Mouse (Mus musculus) stomach, embryonic 14.5 days (tissue): ENCODE measurements around the gene Dstyk. TPM values are rescaled to one million over a fixed set of nuclear protein-coding genes. Genes with fewer than 3 reads are reported as not detected.

Source experiments
- ATAC-seq: fragments of 200-750 bp; cut with Nextera tagmentation; 2 replicates; pipeline ENCODE4 v1.8.0; 2017; ENCODE audit warnings: low read depth, moderate TSS enrichment; ENCODE audit not compliant: insufficient number of reproducible peaks, insufficient read depth, low FRiP score
- H3K27ac ChIP-seq: fragments of 300-500 bp; sonication (generic); 2 replicates; pipeline ENCODE4 v1.5.1; 2014; ENCODE audit warnings: mild to moderate bottlenecking, low read length, moderate library complexity, mixed read lengths
- H3K27me3 ChIP-seq: fragments of 300-500 bp; sonication (generic); 2 replicates; pipeline ENCODE4 v1.6.1; 2014; ENCODE audit warnings: low read length, control low read depth, mixed read lengths; ENCODE audit not compliant: control insufficient read depth, insufficient read depth
- H3K36me3 ChIP-seq: fragments of 300-500 bp; sonication (generic); 2 replicates; pipeline ENCODE4 v1.6.1; 2014; ENCODE audit warnings: mild to moderate bottlenecking, control low read depth, low read length, moderate library complexity, mixed read lengths; ENCODE audit not compliant: control insufficient read depth, insufficient read depth
- H3K4me1 ChIP-seq: fragments of 300-500 bp; sonication (generic); 2 replicates; pipeline ENCODE4 v1.6.1; 2014; ENCODE audit warnings: low read length, control low read depth, mixed read lengths; ENCODE audit not compliant: control insufficient read depth, insufficient read depth
- H3K4me2 ChIP-seq: fragments of 300-500 bp; sonication (generic); replicated peaks from 2 replicates; pipeline ENCODE4 v1.6.1; 2014; ENCODE audit warnings: low read depth, low read length, control low read depth
- H3K4me3 ChIP-seq: fragments of 300-500 bp; sonication (generic); 2 replicates; pipeline ENCODE4 v1.5.1; 2014; ENCODE audit warnings: low read depth, low read length, control low read depth
- H3K9ac ChIP-seq: fragments of 300-500 bp; sonication (generic); replicated peaks from 2 replicates; pipeline ENCODE4 v1.6.1; 2014; ENCODE audit warnings: low read depth, mild to moderate bottlenecking, control low read depth, low read length, moderate library complexity, mixed read lengths
- H3K9me3 ChIP-seq: fragments of 300-500 bp; sonication (generic); 2 replicates; pipeline ENCODE4 v1.6.1; 2016; ENCODE audit warnings: low read depth, low read length, control low read depth; ENCODE audit not compliant: control insufficient read depth
- WGBS: fragments of 180-500 bp; shearing (Covaris S2); extraction: QIAGEN DNeasy Blood & Tissue Kit; methylation state at CpG from one replicate; pipeline ENCODE4 v1.1.7; 2014; 5-methylcytosine and 5-hydroxymethylcytosine counted together
- polyA plus RNA-seq: library from polyadenylated mRNA; unstranded; fragments of >200 nt; fragmentation: Nextera tagmentation; extraction: Ambion mirVana; gene quantifications from 2 replicates; pipeline ENCODE4 v1.2.1, GENCODE M21; 2014

Gene Dstyk
- polyA plus RNA-seq, 1 experiment from 2014 or later = 20.9 TPM

DNA sequence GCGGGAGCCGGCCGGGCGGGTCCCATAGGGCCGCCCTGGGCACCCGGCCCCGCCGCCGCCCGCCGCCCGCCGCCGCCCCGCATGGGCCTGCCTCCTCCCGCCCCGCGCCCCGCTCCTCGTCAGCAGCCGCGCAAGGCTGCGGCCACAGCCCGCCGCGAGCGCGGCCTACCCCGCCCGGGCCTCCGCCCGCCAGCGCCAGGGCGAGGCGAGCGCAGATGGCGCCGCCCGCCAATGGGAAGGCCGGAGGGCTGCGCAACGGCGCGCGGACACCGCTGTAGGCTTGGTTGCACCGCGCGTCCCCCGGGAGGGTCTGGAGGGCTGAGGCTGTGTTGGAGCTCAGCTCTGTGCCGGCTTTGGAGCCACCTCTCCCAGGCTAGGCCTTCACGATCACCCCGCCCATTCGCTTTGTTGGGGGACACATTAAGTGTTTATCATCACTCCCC, 25.8 kb upstream of the Dstyk start:
- Histone ChIP-seq H3K36me3 (no peaks in the 10 kb centered on the region), H3K4me2 (peak overlapping the region; percentile 89), H3K27ac (peak overlapping the region; percentile 75), H3K9ac (peak overlapping the region; percentile 81), H3K9me3 (no peaks in the 10 kb centered on the region), H3K4me3 (peak overlapping the region; percentile 63), H3K27me3 (no peaks in the 10 kb centered on the region), H3K4me1 (peaks cover 26% of the 10 kb centered on the region)
- under 1% methylated on average over 25 of the region's 54 CpGs for WGBS
- ATAC-seq = peak; percentile 95

DNA sequence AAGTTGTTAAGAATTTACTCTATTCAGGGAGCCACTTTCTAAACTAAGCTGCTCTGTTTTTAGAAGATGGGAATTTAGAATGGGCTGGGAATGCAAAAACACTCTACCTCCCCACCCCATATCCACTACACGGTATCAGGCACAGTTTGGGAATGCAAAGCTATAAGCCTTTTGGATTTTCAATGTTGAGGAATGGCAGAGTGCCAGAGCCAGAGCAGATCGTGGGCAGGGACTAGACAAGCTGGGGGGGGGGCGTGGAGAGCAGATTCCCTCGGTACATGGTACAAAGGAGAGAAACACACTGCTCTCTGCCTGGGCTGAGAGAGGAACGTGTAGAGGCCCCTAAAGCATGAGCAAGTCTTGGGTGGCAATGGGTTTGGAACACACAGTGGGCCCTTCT, 24.5 kb upstream of the Dstyk start:
- Histone ChIP-seq H3K9me3 (no peaks in the 10 kb centered on the region; the same call in 1 of the 2 replicates), H3K36me3 (no peaks in the 10 kb centered on the region), H3K4me1 (peaks cover 21% of the 10 kb centered on the region), H3K4me2 (no peak overlapping the region), H3K27ac (no peak overlapping the region), H3K27me3 (no peaks in the 10 kb centered on the region), H3K9ac (no peak overlapping the region), H3K4me3 (no peak overlapping the region)
- no peak for ATAC-seq
- WGBS = 59% methylated on average over 5 of the region's 5 CpGs

DNA sequence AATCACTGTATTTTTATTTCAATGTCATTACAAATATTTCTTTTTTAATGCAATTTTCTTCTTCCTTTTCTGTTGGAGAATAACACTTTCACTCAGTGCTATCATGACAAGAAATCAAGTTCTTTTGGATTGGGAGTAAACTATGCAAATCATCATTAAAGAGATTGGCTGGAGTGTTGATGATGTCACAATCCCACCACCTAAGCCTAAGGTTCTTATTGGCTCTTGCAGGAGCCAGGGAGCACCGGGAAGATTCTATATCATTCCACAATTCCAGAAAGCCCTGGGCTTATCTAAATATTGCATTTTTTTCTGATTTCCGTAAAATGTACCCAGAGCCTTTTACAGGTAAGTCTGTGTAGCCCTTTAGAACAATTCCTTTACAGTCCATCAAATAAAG, 20.6 kb upstream of the Dstyk start:
- H3K27ac ChIP-seq = no peak overlapping the region
- no peak for ATAC-seq
- H3K9ac ChIP-seq = no peak overlapping the region
- no peak overlapping the region for H3K4me3 ChIP-seq
- no peak overlapping the region for H3K4me2 ChIP-seq
- no peaks in the 10 kb centered on the region for H3K36me3 ChIP-seq
- H3K27me3 ChIP-seq = no peaks in the 10 kb centered on the region
- 54% methylated on average over 2 of the region's 2 CpGs for WGBS
- H3K4me1 ChIP-seq = no peaks in the 10 kb centered on the region
- no peaks in the 10 kb centered on the region; the same call in 1 of the 2 replicates for H3K9me3 ChIP-seq

DNA sequence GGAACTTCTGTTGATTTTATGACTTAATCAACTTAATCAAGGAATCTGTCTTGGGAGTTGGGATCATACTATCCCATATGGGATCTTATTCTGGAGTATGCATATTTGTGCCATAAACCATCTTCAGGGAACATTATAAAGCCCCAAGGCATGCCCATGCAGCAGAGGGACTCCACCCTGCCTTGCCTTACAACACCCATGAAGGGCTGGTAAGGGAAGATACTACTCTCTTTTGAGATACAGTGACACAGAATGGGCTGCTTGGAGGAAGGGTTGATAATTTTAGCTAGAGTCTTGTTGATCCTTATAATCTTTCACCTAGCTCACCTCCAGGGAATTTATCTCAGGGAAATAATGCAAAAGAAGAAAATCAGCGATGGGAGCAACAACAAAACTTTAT, 16.8 kb upstream of the Dstyk start:
- Histone ChIP-seq H3K27ac (no peak overlapping the region), H3K4me2 (no peak overlapping the region), H3K36me3 (no peaks in the 10 kb centered on the region), H3K4me3 (no peak overlapping the region), H3K9ac (no peak overlapping the region), H3K27me3 (no peaks in the 10 kb centered on the region), H3K9me3 (no peaks in the 10 kb centered on the region; the same call in 1 of the 2 replicates), H3K4me1 (no peaks in the 10 kb centered on the region)
- WGBS = 49% methylated on average over 1 of the region's 1 CpGs
- ATAC-seq = no peak

DNA sequence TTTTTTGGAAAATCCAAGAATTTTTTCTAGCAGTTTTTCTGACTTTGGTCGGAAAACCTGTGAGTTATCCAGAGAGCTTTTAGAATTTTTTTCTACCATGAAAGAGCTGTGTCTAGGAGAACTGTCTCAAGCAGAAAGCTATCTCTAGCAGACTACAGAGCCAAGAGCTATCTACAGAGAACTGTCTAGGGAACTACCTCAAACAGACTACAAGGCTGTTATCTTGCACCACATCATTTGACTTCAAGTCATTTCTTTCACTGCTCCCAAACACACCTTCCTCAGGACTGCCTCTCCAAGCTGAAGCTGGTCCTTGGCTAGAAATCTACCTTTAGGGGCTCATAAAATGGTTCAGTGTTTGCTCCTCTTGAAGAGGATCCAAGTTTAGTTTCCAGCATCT, 15.5 kb upstream of the Dstyk start:
- Histone ChIP-seq H3K36me3 (no peaks in the 10 kb centered on the region), H3K9ac (no peak overlapping the region), H3K4me2 (no peak overlapping the region), H3K27ac (no peak overlapping the region), H3K4me3 (no peak overlapping the region), H3K27me3 (no peaks in the 10 kb centered on the region), H3K9me3 (no peaks in the 10 kb centered on the region; the same call in 1 of the 2 replicates), H3K4me1 (no peaks in the 10 kb centered on the region)
- no peak for ATAC-seq
- 93% methylated on average over 1 of the region's 1 CpGs for WGBS

DNA sequence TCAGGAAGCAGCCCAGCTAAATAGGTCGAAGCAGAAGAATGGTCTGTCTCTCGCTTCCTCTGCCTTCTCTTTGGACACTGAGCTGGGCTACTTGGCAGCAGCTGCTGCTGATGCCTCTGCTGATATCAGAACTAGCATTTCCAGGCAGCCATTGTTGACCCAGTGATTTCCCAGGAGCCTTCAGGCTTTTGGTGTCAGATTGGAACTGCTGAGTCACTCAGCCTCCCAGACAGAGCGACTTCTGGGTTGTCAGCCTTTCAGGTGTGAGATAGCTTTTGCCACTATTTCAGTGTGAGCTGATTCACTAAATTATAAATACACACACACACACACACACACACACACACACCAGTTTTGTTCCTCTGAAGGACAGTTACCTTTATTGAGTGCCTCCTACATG, 6.7 kb upstream of the Dstyk start:
- Histone ChIP-seq H3K4me3 (no peak overlapping the region), H3K9me3 (no peaks in the 10 kb centered on the region), H3K9ac (no peak overlapping the region), H3K4me2 (no peak overlapping the region), H3K36me3 (no peaks in the 10 kb centered on the region), H3K27me3 (no peaks in the 10 kb centered on the region), H3K4me1 (no peaks in the 10 kb centered on the region), H3K27ac (no peak overlapping the region)
- WGBS = 80% methylated on average over 3 of the region's 3 CpGs
- ATAC-seq = no peak

DNA sequence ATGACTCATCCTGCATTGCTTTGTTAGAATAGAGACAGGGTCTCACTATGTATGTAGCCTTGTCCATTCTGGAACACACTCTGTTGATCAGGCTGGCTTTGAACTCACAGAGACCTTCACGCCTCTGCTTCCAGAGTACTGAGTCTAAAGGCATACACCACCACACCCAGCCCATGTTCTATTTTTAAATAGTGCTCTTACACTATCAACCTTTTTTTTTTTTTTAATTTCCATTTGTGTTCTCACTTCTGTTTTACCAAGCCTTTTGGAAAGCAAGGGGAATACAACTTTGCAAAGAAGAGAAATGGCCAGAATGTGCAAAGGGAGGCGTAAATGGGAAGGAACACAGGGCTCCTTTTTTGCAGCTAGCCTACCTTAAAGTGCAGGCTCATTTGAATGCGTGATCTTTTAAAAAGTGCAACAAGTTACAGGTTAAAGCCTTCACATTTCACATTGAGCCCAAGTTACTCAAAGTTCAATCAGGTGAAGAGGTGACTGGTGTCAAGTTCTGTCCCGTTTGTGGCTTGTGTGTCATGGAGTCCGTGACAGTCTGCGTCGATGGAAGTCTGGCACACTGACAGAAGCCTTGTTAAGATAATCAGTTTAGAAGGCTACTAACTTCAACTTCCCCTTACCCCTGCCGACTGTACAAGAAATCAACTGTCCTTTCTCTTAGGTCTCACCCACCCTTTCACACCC, 962 bp upstream of the Dstyk start:
- ATAC-seq = no peak
- WGBS = 70% methylated on average over 8 of the region's 8 CpGs

DNA sequence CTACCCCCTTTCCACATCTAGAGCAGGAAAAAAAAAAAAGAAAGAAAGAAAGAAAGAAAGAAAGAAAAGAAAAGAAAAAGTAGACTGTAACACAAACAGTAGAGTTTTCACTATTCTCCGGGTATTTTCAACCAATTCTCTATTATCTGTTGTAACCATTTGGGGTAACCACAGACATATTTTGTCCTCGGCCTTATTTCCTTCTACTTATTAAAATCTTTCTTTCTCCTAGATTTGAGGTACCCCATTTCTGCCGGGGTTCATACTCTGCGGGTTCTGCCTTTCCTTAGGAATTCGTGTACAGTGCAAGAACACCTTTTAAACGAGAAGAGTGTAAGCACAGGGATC, 438 bp upstream of the Dstyk start:
- Histone ChIP-seq H3K9me3 (no peaks in the 10 kb centered on the region), H3K4me2 (peak overlapping the region; percentile 65), H3K36me3 (no peaks in the 10 kb centered on the region), H3K9ac (peak overlapping the region; percentile 79; the same call in 1 of the 2 replicates), H3K27me3 (no peaks in the 10 kb centered on the region), H3K4me3 (peak overlapping the region; percentile 77), H3K27ac (peak overlapping the region; percentile 92), H3K4me1 (peaks cover 15% of the 10 kb centered on the region; the same call in 1 of the 2 replicates)
- WGBS = 18% methylated on average over 6 of the region's 6 CpGs
- no peak for ATAC-seq

More for the DNA sequence above, 962 bp upstream of the Dstyk start:
- Histone ChIP-seq H3K4me1 (peaks cover 15% of the 10 kb centered on the region; the same call in 1 of the 2 replicates), H3K27me3 (no peaks in the 10 kb centered on the region), H3K4me2 (peak overlapping the region; percentile 65), H3K4me3 (0 out of 2 replicates have a peak overlapping the region, but pooled peaks have one; percentile 77), H3K27ac (no peak overlapping the region), H3K9ac (no peak overlapping the region), H3K9me3 (no peaks in the 10 kb centered on the region), H3K36me3 (no peaks in the 10 kb centered on the region)

DNA sequence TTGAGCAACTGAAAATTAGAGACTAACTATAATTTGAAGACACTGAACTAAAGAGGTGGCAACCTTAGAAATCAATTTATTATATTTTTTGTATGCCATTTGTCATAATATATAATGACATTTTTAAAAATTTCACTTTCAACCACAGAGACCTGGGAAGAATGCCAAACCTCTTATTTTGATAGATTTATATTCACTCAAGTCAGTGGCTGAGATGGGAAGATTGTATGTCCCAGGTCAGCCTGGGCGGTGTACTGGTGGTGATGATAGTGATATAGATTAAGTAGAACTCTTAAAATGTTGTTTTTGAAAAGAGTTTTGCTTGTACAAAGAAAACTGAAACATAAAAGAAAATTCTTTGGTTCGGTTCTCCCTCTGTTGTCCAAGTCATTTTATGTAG, 2.9 kb downstream of the Dstyk start:
- H3K27ac ChIP-seq = no peak overlapping the region
- H3K36me3 ChIP-seq = no peaks in the 10 kb centered on the region
- no peak overlapping the region for H3K9ac ChIP-seq
- no peak overlapping the region for H3K4me2 ChIP-seq
- H3K27me3 ChIP-seq = no peaks in the 10 kb centered on the region
- H3K9me3 ChIP-seq = no peaks in the 10 kb centered on the region
- 69% methylated on average over 2 of the region's 2 CpGs for WGBS
- no peak overlapping the region for H3K4me3 ChIP-seq
- H3K4me1 ChIP-seq = peaks cover 15% of the 10 kb centered on the region; the same call in 1 of the 2 replicates
- ATAC-seq = no peak
